Mouse (Mus musculus) CD4-positive helper T cell, adult 2 months (primary cell): ENCODE measurements at regions not wholly inside any gene's neighbourhood (a gene's known extent, or its start where the extent isn't known, plus 50 kb on each side); places are given as distances from the start of the nearest gene placed in this dataset.

Experiments
- DNase-seq: peaks from one replicate; pipeline ENCODE4 v3.0.0-alpha.2; 2012; ENCODE audit warnings: low read depth, missing footprints, low spot score

DNA sequence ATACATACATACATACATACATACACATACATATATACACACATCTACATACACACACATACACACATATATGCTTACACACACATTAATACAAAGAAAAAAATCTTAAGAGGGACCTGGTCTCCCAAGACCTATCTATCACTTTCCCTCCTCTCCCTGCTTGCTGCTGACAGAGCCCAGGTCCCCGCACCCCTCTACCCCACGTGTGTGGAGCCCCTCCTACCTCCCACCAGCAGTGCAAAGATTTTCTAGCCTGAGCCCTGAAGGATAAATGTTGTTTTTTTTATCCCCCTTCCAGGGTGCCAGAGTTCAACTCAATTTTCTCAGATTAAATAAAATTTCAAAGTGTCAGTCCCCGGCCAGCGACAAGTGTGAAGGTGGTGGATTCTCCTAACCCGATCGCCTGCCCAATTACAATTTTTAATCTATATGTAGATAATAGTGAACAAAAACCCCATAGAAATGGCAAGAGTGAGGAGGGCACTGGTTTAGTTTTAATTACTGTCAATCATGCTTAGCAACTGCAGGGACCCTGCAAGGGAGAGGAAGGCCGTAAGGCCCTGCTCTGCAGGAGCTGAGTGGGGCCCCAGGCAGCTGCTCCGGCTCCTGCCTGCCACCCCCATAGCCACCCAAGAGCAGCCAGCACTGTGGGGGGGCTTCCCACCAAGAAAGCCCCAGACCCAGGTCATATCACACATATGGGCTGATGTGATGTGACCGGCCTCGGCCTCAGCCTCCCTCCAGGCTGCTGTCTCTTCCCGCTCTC, 85.7 kb downstream of the Cryba4 start:
- DNase-seq, result no peak

DNA sequence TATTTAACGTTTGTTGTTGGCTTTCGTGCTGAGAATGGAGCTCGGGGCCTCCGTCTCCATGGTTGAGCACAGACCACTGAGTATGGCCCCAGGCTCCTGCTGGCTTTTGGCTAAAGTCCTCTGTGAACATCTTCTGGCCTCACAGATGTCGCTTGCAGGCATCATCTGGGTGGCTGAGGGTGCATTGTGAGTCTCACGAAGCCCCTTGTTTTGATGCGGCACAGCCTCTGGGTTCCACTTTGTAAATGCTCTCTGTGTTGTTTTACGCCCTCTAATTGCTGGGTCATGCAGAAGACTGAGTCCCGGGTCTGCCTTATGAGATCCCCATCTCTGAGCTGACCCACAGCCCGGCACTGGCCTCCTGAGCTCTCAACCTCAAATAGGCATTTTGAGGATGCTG, 84.5 kb downstream of the Cryba4 start:
- no peak for DNase-seq

DNA sequence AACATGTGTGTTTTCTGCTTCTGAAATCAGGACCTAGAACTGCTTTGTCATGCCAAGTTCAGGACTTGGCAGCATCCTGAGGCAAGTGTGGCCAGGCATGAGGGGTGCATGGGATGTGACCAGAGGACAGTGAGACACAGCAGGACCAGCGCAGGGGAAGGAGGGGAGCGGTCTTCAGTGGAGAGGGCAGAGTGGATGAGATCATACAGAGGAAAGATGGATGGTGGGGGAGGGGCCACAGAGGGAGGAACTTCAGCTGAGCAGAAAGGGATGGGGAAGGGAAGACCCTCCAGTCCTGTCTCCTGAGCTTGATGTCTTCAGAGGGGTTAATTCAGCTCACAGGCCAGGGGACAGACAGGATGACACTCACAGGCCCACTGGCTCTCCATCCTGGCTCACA, 81.0 kb downstream of the Cryba4 start:
- DNase-seq, result no peak

DNA sequence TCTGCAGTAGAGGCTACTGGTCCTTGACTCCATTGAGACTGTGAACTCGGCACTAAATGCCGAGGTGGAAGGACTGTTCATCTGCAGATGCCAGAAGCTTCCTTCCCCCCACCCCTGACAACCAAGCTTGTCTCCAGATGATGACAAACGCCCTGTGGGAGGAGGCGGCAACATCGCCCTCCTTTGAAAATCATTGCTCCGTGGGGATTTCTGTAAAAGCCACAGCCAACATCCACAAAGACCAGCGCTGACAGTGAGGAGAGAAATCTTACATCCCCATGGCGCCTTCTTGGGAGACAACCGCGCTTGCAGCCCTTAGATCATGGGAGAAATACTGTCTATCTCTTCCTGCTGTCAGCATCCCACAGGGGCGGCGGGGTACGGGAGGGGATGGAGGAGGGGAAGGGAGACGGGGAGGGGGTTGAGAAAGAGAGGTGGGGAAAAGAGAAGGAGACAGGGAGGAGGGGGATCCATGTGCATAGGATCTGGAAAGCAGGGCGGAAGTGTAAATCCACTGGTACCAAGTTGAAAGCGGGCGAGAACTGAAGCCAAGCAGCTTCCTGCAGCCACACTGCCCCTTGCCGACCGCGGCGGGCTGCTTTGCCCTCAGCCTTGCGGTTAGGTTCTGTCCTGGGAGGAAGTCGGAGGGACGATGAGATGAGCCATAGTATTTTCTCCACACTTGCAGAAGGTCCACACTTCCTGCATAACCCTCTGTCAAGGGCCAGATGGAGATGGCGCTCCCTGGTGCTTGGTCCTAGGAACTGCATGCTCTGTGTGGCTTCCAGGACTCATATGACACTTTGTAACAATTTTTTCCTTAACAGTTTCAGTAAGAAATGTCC, 72.9 kb downstream of the Cryba4 start:
- peak; percentile 38 for DNase-seq

DNA sequence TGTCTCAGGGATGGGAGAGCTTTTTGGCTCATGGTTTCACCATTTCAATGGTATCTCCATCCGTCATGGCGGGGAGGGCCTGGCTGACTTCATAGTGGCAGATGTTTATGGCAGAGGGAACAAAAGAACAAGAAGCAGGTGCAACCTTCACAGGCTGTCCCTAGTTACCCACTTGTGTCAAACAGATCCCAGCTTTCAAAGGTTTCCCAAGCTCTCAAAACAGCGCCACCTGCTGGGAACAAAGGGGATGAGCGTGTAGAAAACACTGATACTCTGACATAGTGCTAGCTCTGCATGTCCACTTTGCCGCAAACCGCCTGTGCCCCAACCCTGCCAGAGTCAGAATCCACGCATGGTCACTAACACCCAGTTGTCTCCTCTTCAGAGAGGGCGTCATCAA, 69.5 kb downstream of the Cryba4 start:
- no peak for DNase-seq

DNA sequence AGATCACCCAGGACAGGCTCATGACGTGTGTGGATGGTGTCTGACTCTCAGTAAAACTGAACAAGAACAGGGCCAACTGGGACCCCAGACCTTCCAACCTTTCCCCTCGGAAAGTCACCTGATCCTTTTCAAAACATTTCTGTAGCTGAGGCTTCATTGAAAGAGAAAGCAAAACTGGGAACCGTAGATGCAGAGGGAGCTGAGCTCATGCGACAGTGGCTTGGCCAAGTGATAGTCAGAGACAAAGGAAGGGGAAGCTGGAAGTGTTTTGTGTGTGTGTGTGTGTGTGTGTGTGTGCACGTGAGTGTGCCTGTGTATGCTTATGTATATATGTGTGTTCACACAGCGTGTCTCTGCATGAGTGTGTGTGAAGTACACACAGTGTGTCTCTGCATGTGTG, 56.7 kb downstream of the Cryba4 start:
- DNase-seq, result no peak
